Mouse (Mus musculus): Measurements from ENCODE around the gene Bscl2. TPM values are rescaled to one million over a fixed set of nuclear protein-coding genes. Genes with fewer than 3 reads are reported as not detected.

Gene Bscl2
- 148 and 155 TPM in 2 replicates for polyA plus RNA-seq (2012; rRNA removed)

DNA sequence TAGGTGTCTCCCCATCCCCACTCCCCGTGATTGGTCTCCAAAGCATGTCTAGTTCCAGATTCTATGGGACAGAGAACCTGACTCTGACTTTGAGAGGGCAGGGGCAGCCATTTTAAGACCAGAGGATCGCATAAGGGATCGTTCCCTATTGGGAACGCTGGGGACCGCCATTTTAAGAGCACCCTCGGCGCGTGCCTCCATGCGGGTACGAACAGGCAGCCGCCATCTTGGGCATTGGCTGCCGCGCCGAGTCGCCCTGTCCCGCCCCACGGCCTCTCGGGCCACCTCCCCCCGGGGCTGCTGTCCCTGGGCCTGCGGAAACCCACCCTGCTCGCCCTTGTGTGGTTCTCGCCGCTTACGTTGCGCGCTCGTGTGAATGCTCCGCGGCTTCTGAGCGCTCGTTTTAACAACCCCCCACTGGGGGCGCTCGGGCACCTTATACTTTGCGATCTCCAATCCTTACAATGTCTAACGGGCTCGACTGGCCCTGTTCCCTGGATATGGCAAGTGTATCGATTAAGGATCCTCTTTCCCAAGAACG, at the start of gene Bscl2:
Gene Bscl2 (plus strand): TSS at position 217 of the 541 bp plus-strand sequence.
- no peaks in the 10 kb centered on the region for H3K4me1 ChIP-seq (ENCODE audit: control insufficient read depth, insufficient read depth, low read length)
- under 1% methylated on average over 38 of the region's 38 CpGs for WGBS
- peak; percentile 87 to 90 for DNase-seq
- H3K27ac ChIP-seq (ENCODE audit: insufficient read depth, low read length): peak within 1 kb of the TSS; percentile 92
- TF ChIP-seq CTCF (IDR thresholded peaks at IDR 0.05; ENCODE audit: borderline replicate concordance, insufficient read depth, low read depth, low read length) (peak; percentile 39; the same call in 1 of the 2 replicates), POLR2A (IDR thresholded peaks at IDR 0.05; ENCODE audit: borderline replicate concordance, insufficient read depth, low read length) (peak; percentile 45)
- H3K4me3 ChIP-seq (replicated peaks; ENCODE audit: insufficient read depth, low read depth, low read length): peak within 1 kb of the TSS; percentile 78
- no peaks in the 10 kb centered on the region for H3K27me3 ChIP-seq (ENCODE audit: control insufficient read depth, insufficient read depth, low read length)

DNA sequence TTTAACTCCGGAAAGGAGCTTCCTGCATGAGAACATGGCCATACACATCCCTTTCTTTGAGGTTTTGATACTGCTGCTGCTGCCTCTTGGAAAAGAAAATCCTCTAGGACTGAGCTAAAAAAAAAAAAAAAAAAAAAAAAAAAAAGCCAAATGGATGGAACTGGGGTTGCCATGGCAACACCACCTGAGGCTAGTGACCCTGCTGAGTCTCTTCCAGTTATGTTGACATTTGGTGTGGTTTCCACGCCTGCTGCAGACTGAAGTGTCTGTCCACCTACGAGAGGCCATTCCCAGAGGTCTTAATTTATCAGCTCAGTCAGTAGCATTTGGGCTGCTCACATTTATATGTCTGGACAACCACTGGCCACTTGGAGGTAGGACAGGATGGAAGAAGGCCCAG, 48.7 kb upstream of the Bscl2 start:
- no peak overlapping the region for H3K4me3 ChIP-seq (replicated peaks; ENCODE audit: insufficient read depth, low read depth, low read length)
- 17% methylated on average over 3 of the region's 3 CpGs for WGBS
- no peaks in the 10 kb centered on the region for H3K27me3 ChIP-seq (ENCODE audit: control insufficient read depth, insufficient read depth, low read length)
- 0 out of 2 replicates have a peak overlapping the region, but pooled peaks have one; percentile 12 for H3K27ac ChIP-seq (ENCODE audit: insufficient read depth, low read length)
- TF ChIP-seq POLR2A (IDR thresholded peaks at IDR 0.05; ENCODE audit: borderline replicate concordance, insufficient read depth, low read length) (no peak), CTCF (IDR thresholded peaks at IDR 0.05; ENCODE audit: borderline replicate concordance, insufficient read depth, low read depth, low read length) (no peak)
- DNase-seq: peak; percentile 49 to 64
- peaks cover 3% of the 10 kb centered on the region; the same call in 1 of the 2 replicates for H3K4me1 ChIP-seq (ENCODE audit: control insufficient read depth, insufficient read depth, low read length)

DNA sequence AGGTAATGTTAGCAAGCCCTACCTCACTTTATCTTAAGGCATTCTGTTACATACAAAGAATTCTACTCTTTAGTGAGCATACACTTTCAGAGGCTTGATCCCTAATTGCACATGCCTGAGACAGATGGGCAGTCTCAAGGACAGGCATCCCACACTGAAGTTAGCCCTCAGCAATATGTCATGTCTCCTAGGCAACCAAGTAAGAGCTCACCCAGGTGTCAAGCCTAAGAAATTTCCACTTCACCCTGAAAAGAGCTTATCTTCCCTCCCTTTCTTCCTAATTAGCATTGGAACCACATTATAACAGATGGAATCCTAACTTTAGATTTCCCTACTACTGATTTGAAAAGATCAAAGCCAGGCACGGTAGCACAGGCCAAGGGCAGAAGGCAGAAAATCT, 48.1 kb upstream of the Bscl2 start:
- TF ChIP-seq POLR2A (IDR thresholded peaks at IDR 0.05; ENCODE audit: borderline replicate concordance, insufficient read depth, low read length) (no peak), CTCF (IDR thresholded peaks at IDR 0.05; ENCODE audit: borderline replicate concordance, insufficient read depth, low read depth, low read length) (no peak)
- H3K27ac ChIP-seq (ENCODE audit: insufficient read depth, low read length): peak overlapping the region; percentile 12; the same call in 1 of the 2 replicates
- WGBS: 18% methylated on average over 1 of the region's 1 CpGs
- no peak overlapping the region for H3K4me3 ChIP-seq (replicated peaks; ENCODE audit: insufficient read depth, low read depth, low read length)
- H3K4me1 ChIP-seq (ENCODE audit: control insufficient read depth, insufficient read depth, low read length): peaks cover 3% of the 10 kb centered on the region; the same call in 1 of the 2 replicates
- DNase-seq: peak in 1 of 2 experiments; percentile 38
- no peaks in the 10 kb centered on the region for H3K27me3 ChIP-seq (ENCODE audit: control insufficient read depth, insufficient read depth, low read length)

DNA sequence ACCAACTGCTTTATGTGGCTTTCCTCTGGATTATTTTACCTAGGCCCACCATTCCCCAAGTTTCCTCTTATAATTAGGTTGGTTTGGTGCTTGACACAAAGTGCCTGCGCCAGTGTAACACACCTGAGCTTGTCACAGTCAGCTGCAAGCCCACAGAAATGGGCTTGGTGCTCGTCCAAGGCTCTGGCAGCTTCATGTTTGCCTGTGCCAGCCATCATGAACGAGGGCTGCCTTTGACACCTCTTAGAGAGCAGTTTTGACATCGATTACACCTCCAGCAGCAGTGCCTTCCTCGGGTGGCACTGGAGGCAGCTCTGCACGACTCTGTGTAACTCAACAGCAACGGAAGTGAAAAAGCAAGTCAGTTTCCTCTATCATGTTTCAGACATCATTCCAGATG, 47.1 kb upstream of the Bscl2 start:
- Histone ChIP-seq H3K27ac (ENCODE audit: insufficient read depth, low read length) (no peak overlapping the region), H3K27me3 (ENCODE audit: control insufficient read depth, insufficient read depth, low read length) (no peaks in the 10 kb centered on the region), H3K4me1 (ENCODE audit: control insufficient read depth, insufficient read depth, low read length) (peaks cover 3% of the 10 kb centered on the region; the same call in 1 of the 2 replicates), H3K4me3 (replicated peaks; ENCODE audit: insufficient read depth, low read depth, low read length) (no peak overlapping the region)
- TF ChIP-seq CTCF (IDR thresholded peaks at IDR 0.05; ENCODE audit: borderline replicate concordance, insufficient read depth, low read depth, low read length) (no peak), POLR2A (IDR thresholded peaks at IDR 0.05; ENCODE audit: borderline replicate concordance, insufficient read depth, low read length) (no peak)
- no peak for DNase-seq
- 48% methylated on average over 7 of the region's 7 CpGs for WGBS

DNA sequence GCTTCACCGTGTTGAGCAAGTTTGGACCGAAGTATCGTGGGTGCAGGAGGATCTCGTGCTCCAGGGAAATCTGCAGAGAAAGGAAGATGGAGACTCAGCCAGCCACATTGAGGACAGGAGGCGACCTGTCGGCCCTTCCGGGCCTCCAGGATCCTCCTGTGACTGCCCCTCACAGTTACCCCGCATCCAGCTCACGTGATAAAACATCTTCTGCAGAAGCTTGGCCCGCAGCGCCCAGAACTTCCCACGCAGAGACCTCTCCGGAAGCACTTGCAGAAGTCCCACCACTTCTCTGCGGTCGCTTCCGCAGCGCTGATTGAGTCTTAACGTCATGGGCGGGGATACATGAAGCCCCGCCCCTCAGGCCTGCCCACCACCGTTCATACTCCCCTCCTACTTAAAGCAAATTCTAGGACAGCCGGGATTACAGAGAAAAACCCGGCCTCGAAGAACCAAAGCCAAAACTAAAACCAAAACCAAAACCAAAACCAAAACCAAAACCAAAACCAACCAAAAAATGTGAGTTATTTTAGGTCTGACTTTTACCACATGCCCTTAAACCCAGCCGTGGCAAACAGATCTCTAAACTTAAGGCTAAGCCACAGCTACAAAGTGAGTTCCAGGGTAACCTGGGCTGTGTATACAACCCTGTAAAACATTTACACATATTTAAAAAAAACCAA, 38.9 kb upstream of the Bscl2 start, which contains the start of gene Polr2g:
Gene Polr2g (minus strand): TSS at position 314 of the 683 bp plus-strand sequence.
- Histone ChIP-seq H3K4me1 (ENCODE audit: control insufficient read depth, insufficient read depth, low read length) (no peaks in the 10 kb centered on the region; the same call in 1 of the 2 replicates), H3K27me3 (ENCODE audit: control insufficient read depth, insufficient read depth, low read length) (no peaks in the 10 kb centered on the region), H3K27ac (ENCODE audit: insufficient read depth, low read length) (peak within 1 kb of the TSS; percentile 51; the same call in 1 of the 2 replicates), H3K4me3 (replicated peaks; ENCODE audit: insufficient read depth, low read depth, low read length) (peak within 1 kb of the TSS; percentile 97)
- peak; percentile 86 to 90 for DNase-seq
- WGBS: under 1% methylated on average over 25 of the region's 25 CpGs
- TF ChIP-seq POLR2A (IDR thresholded peaks at IDR 0.05; ENCODE audit: borderline replicate concordance, insufficient read depth, low read length) (peak; percentile 76; the same call in 1 of the 2 replicates), CTCF (IDR thresholded peaks at IDR 0.05; ENCODE audit: borderline replicate concordance, insufficient read depth, low read depth, low read length) (no peak)

DNA sequence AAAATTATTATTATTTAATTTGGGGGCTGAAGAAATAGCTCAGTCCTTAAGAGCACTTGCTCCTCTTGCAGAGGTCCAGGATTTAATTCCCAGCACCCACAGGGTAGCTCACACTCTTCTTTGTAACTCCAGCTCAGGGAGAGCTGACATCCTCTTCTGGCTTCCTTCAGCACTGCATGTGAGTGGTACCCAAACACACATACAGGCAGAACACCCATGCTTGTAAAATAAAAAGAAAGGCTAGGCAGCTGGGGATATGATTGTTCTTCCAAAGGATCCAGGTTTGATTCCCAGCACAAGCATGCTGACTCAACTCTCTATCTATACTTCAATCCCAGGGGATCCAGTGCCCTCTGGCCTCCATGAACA, 38.3 kb upstream of the Bscl2 start:
- H3K4me3 ChIP-seq (replicated peaks; ENCODE audit: insufficient read depth, low read depth, low read length): no peak overlapping the region
- no peaks in the 10 kb centered on the region; the same call in 1 of the 2 replicates for H3K4me1 ChIP-seq (ENCODE audit: control insufficient read depth, insufficient read depth, low read length)
- no peak overlapping the region for H3K27ac ChIP-seq (ENCODE audit: insufficient read depth, low read length)
- H3K27me3 ChIP-seq (ENCODE audit: control insufficient read depth, insufficient read depth, low read length): no peaks in the 10 kb centered on the region
- no peak for TF ChIP-seq CTCF (IDR thresholded peaks at IDR 0.05; ENCODE audit: borderline replicate concordance, insufficient read depth, low read depth, low read length)
- TF ChIP-seq POLR2A (IDR thresholded peaks at IDR 0.05; ENCODE audit: borderline replicate concordance, insufficient read depth, low read length): no peak
- DNase-seq: no peak

DNA sequence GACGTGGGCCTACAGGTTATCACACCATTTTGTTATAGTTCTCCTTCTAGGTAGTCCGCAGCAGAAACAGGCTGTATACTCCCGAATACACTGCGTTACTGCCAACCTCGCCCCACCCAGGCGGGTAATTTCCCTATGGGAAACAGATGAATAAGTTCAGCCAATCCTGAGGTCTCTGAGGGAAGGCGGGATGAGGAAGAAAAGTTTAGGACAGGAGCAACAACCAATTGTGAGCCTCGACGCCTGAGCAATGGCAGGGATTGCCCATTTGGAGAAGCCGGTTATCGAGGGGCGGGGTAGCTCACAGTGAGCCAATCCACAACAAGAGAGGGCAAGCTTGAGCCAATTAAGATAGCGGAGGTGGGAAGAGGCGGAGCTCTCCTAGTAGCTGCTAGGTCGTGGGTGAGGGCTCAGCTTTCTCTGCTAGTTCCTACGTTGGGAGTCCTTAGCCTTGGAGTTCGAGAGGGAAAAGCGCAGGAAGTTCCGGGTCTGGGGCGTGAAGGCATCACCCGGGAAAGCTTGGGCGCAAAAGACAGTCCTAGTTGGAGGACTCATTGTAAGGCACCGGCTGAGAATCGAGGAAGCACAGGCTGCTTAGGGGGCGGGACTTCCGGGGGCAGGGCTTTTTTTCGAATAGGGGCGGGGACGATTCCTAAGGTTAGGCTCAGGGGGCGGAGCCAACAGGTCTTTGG, 35.0 kb upstream of the Bscl2 start, which contains the start of gene Zbtb3:
Gene Zbtb3 (plus strand): TSS at position 426 of the 692 bp plus-strand sequence.
- peak within 1 kb of the TSS; percentile 41; the same call in 1 of the 2 replicates for H3K27ac ChIP-seq (ENCODE audit: insufficient read depth, low read length)
- peak within 1 kb of the TSS; percentile 89 for H3K4me3 ChIP-seq (replicated peaks; ENCODE audit: insufficient read depth, low read depth, low read length)
- H3K27me3 ChIP-seq (ENCODE audit: control insufficient read depth, insufficient read depth, low read length): no peaks in the 10 kb centered on the region
- TF ChIP-seq POLR2A (IDR thresholded peaks at IDR 0.05; ENCODE audit: borderline replicate concordance, insufficient read depth, low read length) (peak; percentile 69; the same call in 1 of the 2 replicates), CTCF (IDR thresholded peaks at IDR 0.05; ENCODE audit: borderline replicate concordance, insufficient read depth, low read depth, low read length) (no peak)
- WGBS: under 1% methylated on average over 30 of the region's 30 CpGs
- no peaks in the 10 kb centered on the region; the same call in 1 of the 2 replicates for H3K4me1 ChIP-seq (ENCODE audit: control insufficient read depth, insufficient read depth, low read length)
- peak; percentile 95 to 99 for DNase-seq
